Mouse (Mus musculus) right cerebral cortex, postnatal 4 days (tissue): ENCODE results near the gene Gpx4.
"Not testable (repeated sequence)": the region's sequence is repeated elsewhere in the genome, so short reads cannot be mapped to it uniquely, and the experiment has no call there.

ENCODE experiments used
- DNase-seq: peaks from one replicate; pipeline ENCODE4 v3.0.0-alpha.2; 2022

Gene Gpx4

GRCm38 (mm10) chr10:80024229-80025043, 22.5 kb upstream of the Gpx4 start:
- no peak for DNase-seq

DNA sequence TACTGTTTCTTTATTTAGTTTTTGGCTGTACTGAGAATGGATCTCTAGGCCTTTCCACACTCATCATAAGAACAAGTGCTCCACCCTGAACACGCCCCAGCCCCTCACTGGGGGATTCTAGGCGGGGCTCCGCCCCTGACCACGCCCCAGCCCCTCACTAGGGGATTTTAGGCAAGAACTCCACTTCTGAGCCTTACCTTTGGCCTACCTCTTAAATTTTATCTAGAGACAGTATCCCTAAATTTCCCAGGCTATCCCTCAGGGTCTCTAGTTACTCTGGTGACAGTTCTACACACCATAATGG, 22.0 kb upstream of the Gpx4 start:
- no peak for DNase-seq

DNA sequence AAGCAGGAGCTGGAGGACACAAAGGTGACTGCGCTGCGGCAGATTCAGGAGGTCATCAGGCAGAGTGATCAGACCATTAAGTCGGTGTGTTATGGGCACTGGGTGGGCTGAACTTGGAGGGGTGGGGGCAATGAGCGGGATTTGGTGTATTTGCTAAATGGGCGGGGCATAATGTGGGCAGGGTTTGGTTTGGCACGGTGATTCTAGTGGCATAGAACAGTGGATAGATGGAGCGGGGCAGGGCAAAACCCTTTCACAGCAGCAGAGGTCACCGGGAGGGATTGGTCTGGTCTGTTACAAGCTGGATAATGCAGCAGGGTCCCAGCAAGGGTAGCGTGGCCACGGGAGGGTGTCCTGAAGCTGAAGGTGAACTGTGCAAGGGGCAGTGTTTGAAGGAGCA, 21.5 kb upstream of the Gpx4 start:
- no peak for DNase-seq

DNA sequence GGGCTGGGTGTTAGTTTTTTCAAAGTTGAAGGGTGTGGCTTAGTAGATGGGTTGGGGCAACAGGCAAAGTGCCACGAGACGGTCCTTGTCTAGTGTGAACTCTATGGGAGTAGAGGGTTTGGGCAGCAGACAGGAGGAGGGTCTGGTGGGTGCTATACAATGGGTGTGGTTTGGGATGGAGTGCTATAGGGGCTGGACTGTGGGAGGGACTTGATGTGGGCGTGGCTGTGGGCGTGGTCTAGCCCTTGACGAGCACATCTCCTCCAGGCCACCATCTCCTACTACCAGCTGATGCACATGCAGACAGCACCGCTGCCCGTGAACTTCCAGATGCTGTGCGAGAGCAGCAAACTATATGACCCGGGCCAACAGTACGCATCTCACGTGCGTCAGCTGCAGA, 21.1 kb upstream of the Gpx4 start:
- DNase-seq, result no peak

GRCm38 (mm10) chr10:80027681-80028520, 19.1 kb upstream of the Gpx4 start:
- no peak for DNase-seq

GRCm38 (mm10) chr10:80028521-80028846, 18.5 kb upstream of the Gpx4 start:
- no peak for DNase-seq

DNA sequence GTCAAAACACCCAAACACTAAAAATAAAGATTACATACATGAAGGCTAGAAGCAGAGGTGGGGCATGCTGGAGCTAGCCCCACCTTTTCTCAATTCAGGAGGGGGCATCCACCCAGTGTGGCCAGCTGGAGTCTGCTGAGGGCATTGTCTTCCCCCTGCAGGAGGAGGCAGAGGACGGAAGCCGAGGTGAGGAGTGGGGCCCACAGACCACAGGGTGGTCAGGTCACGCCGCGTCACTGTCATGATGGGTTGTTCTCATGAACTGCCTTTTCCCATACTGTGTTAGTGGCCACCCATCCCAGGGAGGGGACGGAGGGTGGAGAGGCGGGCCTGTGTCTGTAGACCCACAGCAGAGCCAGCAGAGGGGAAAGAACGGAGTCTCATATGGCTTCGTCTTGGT, 16.8 kb upstream of the Gpx4 start:
- no peak for DNase-seq

- no peak for DNase-seq
These were observed 16.2 kb upstream of the Gpx4 start for GRCm38 (mm10) chr10:80030736-80031135.

DNA sequence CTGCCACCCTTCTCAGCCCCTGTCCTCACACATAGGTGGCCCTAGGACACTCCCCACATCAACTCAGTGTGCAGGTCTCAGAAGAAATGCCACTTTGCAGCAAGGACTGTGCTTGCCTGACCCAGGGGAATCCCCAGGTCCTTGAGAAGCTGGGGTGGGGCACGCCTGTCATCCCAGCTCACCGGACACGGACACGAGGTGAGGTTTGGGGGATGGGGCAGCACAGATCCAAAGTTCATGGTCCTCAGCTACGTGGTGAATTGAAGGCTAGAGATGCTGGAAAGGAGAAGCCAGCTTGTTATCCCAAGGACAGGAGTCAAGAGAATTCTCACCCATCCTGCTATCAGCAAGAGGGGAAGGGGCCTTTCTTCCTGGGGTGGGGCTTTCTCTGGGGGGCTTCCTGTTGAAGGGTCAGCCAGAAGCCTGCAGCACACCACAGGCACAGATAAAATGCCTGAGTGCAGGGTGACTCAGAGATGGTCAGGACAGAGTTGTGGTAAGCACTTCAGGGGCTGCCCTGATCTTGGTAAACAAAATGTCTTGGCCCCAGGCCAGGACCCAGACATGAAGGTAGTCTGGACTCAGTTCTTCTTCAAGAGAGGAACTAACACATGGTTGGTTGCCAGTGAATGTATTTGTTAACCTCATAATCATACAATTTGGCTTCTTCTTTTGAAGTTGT, 14.0 kb upstream of the Gpx4 start:
- DNase-seq, result no peak

GRCm38 (mm10) chr10:80033511-80034391, 13.2 kb upstream of the Gpx4 start:
- DNase-seq, result no peak

DNA sequence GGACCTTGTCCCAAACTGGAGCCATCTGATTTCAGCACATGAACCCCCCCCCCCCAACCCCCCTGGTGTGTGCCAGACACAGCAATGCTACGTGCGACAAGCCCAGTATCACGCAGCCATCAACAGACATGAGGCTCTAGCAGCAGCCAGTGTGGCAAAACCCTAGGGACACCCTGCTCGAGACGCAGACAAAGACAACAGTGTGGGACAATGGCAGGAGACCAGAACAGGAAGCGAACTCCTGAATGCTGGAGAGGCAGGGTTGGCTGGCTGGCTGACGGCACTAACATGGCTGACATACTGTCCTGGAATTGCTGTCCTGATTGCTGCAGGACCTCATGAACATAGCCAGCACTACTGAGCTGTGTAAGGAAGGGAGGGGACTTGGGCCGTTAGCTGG, 11.8 kb upstream of the Gpx4 start:
- DNase-seq, result no peak

- DNase-seq, result no peak
These were observed 11.3 kb upstream of the Gpx4 start for GRCm38 (mm10) chr10:80035686-80036085.

- no peak for DNase-seq
These were observed 10.1 kb upstream of the Gpx4 start for GRCm38 (mm10) chr10:80036832-80037231.

GRCm38 (mm10) chr10:80039559-80039979, 7.4 kb upstream of the Gpx4 start, which contains the start of gene Polr2e:
Gene Polr2e (minus strand): TSS chr10:80039795.
- DNase-seq, result peak; percentile 94

DNA sequence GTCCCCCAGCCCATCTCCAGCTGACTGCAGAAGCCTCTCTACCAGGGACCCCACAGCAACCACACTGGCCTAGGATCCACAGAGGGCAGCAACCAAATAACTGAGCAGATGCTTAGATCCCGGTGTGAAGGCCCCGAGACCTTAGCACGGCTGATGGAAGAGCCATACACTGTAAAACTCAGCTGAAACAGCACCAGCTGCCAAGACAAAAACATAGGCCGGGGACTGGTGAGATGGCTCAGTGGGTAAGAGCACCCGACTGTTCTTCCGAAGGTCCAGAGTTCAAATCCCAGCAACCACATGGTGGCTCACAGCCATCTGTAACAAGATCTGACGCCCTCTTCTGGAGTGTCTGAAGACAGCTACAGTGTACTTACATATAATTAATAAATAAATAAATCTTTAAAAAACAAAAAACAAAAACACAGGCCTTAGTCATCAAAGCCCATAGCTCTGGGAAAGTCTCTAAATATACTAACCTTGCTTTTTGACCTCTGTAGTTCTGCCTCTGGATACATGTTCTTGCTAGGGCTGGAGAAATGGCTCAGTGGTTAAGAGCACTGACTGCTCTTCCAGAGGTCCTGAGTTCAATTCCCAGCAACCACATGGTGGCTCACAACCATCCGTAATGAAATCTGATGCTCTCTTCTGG, 5.4 kb upstream of the Gpx4 start:
- DNase-seq, result not testable (repeated sequence)

DNA sequence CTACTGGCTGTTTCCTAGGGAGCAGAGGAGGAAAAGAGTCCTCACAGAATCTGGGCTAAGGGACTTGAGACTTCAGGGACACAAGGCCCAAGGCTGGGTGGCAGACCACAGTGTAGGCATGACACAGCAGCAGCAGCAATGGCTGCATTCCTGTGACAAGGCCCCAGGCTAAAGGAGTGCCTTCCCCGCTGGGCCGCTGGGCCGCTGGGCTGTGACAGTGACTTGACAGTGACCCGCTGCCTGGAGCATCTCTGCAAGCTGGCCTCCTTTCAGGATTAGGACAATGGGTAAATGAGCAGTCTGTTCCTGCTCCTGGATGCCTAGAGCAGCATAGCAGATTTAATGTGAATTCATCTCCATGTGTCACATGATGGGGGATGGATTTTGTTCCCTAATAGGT, 2.9 kb upstream of the Gpx4 start:
- no peak for DNase-seq

DNA sequence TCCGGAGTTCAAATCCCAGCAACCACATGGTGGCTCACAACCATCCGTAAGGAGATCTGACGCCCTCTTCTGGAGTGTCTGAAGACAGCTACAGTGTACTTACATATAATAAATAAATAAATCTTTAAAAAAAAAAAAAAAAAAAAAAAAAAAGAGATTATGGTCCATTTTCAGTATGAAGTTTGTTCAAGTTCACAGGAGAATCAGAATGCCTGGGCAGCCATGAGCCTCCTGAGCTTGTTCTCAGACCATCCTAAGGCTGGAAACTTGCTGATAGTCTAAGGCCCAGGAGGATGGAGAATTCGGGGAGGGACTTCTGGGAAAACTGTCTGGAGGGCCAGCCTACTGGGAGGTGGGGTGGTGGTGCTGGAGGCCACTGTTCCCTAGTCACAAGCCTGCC, 1.6 kb upstream of the Gpx4 start:
- DNase-seq, result not testable (repeated sequence)

GRCm38 (mm10) chr10:80045766-80046165, 1.2 kb upstream of the Gpx4 start:
- DNase-seq, result no peak

- no peak for DNase-seq
These were observed 1.4 kb downstream of the Gpx4 start for GRCm38 (mm10) chr10:80048396-80048795.

GRCm38 (mm10) chr10:80048834-80049233, 1.9 kb downstream of the Gpx4 start:
- DNase-seq, result no peak

DNA sequence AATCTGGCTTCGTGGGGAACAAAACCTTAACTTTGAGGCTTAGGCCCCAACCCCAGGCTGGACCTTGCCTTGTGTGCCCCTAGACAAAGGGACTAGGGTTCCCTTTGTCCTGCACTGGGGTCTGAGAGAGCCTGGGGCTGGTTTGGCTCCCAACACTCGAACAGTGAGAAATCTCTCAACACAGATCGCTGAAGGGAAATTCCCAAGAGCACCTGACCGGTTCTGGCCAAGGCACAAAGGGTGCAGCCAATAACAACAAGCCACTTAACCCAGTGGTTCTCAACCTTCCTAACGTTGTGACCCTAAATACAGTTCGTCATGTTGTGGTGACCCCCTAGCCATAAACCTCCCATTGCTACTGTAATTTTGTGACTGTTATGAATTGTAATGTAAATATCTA, 3.3 kb downstream of the Gpx4 start:
- no peak for DNase-seq
